Mouse (Mus musculus): ENCODE measurements around the gene Fus. TPM values are rescaled to one million over a fixed set of nuclear protein-coding genes. Genes with fewer than 3 reads are reported as not detected.

Gene Fus
- polyA plus RNA-seq, 1 experiment, result 239 TPM

GRCm38 (mm10) chr7:127993341-127993977 is 26.2 kb downstream of the Fus start, which contains the start of gene Pycard:
TSS of gene Pycard (minus strand) at chr7:127993867.
- WGBS, result under 1% methylated on average over 18 of the region's 18 CpGs
- DNase-seq (ENCODE audit: low read depth in 1 of 2, low spot score in 2 of 2), result peak; percentile 68 to 70
- no peak for TF ChIP-seq CTCF (IDR thresholded peaks at IDR 0.05; ENCODE audit: extremely low read depth, insufficient read depth, insufficient read length, insufficient replicate concordance)
- no peak for TF ChIP-seq POLR2A (IDR thresholded peaks at IDR 0.05; ENCODE audit: low read depth, low read length)

GRCm38 (mm10) chr7:127999436-127999835 is 32.2 kb downstream of the Fus start:
- 63% methylated on average over 1 of the region's 1 CpGs for WGBS
- H3K4me1 ChIP-seq (ENCODE audit: control insufficient read depth, insufficient read depth, insufficient read length), result no peaks in the 10 kb centered on the region; the same call in 1 of the 2 replicates
- no peak for TF ChIP-seq POLR2A (IDR thresholded peaks at IDR 0.05; ENCODE audit: low read depth, low read length)
- no peaks in the 10 kb centered on the region for H3K36me3 ChIP-seq (ENCODE audit: control insufficient read depth, insufficient read depth, low read length)
- H3K27me3 ChIP-seq (ENCODE audit: control insufficient read depth, insufficient read depth, low read length), result no peaks in the 10 kb centered on the region
- no peak for DNase-seq (ENCODE audit: low read depth in 1 of 2, low spot score in 2 of 2)
- no peak overlapping the region for H3K4me3 ChIP-seq (ENCODE audit: extremely low read depth, insufficient read depth, insufficient read length)
- no peak overlapping the region for H3K27ac ChIP-seq (ENCODE audit: insufficient read depth, low read length)

More at GRCm38 (mm10) chr7:127993341-127993977, 26.2 kb downstream of the Fus start, which contains the start of gene Pycard:
- no peaks in the 10 kb centered on the region for H3K27me3 ChIP-seq (ENCODE audit: control insufficient read depth, insufficient read depth, low read length)
- peaks cover 5% of the 10 kb centered on the region; the same call in 1 of the 2 replicates for H3K4me1 ChIP-seq (ENCODE audit: control insufficient read depth, insufficient read depth, insufficient read length)
- H3K4me3 ChIP-seq (ENCODE audit: extremely low read depth, insufficient read depth, insufficient read length), result peak within 1 kb of the TSS; percentile 74
- H3K36me3 ChIP-seq (ENCODE audit: control insufficient read depth, insufficient read depth, low read length), result peaks cover 8% of the 10 kb centered on the region
- peak within 1 kb of the TSS; percentile 80 for H3K27ac ChIP-seq (ENCODE audit: insufficient read depth, low read length)

- TF ChIP-seq CTCF (IDR thresholded peaks at IDR 0.05; ENCODE audit: extremely low read depth, insufficient read depth, insufficient read length, insufficient replicate concordance), result no peak
- no peak for TF ChIP-seq POLR2A (IDR thresholded peaks at IDR 0.05; ENCODE audit: low read depth, low read length)
- DNase-seq (ENCODE audit: low read depth in 1 of 2, low spot score in 2 of 2), result no peak
- Histone ChIP-seq H3K4me1 (ENCODE audit: control insufficient read depth, insufficient read depth, insufficient read length) (no peaks in the 10 kb centered on the region; the same call in 1 of the 2 replicates), H3K4me3 (ENCODE audit: extremely low read depth, insufficient read depth, insufficient read length) (no peak overlapping the region), H3K27me3 (ENCODE audit: control insufficient read depth, insufficient read depth, low read length) (no peaks in the 10 kb centered on the region), H3K36me3 (ENCODE audit: control insufficient read depth, insufficient read depth, low read length) (no peaks in the 10 kb centered on the region), H3K27ac (ENCODE audit: insufficient read depth, low read length) (no peak overlapping the region)
- WGBS, result 47% methylated on average over 1 of the region's 1 CpGs
Observed at GRCm38 (mm10) chr7:128000068-128000950, 33.1 kb downstream of the Fus start.

- 88% methylated on average over 6 of the region's 6 CpGs for WGBS
- TF ChIP-seq POLR2A (IDR thresholded peaks at IDR 0.05; ENCODE audit: low read depth, low read length) (no peak), CTCF (IDR thresholded peaks at IDR 0.05; ENCODE audit: extremely low read depth, insufficient read depth, insufficient read length, insufficient replicate concordance) (no peak)
- H3K27me3 ChIP-seq (ENCODE audit: control insufficient read depth, insufficient read depth, low read length), result no peaks in the 10 kb centered on the region
- no peak overlapping the region for H3K4me3 ChIP-seq (ENCODE audit: extremely low read depth, insufficient read depth, insufficient read length)
- H3K4me1 ChIP-seq (ENCODE audit: control insufficient read depth, insufficient read depth, insufficient read length), result no peaks in the 10 kb centered on the region; the same call in 1 of the 2 replicates
- no peak for DNase-seq (ENCODE audit: low read depth in 1 of 2, low spot score in 2 of 2)
- H3K27ac ChIP-seq (ENCODE audit: insufficient read depth, low read length), result no peak overlapping the region
- H3K36me3 ChIP-seq (ENCODE audit: control insufficient read depth, insufficient read depth, low read length), result no peaks in the 10 kb centered on the region
Observed at GRCm38 (mm10) chr7:128003098-128003497, 35.8 kb downstream of the Fus start.

- Histone ChIP-seq H3K4me1 (ENCODE audit: control insufficient read depth, insufficient read depth, insufficient read length) (no peaks in the 10 kb centered on the region; the same call in 1 of the 2 replicates), H3K4me3 (ENCODE audit: extremely low read depth, insufficient read depth, insufficient read length) (no peak within 1 kb of the TSS), H3K27me3 (ENCODE audit: control insufficient read depth, insufficient read depth, low read length) (no peaks in the 10 kb centered on the region), H3K27ac (ENCODE audit: insufficient read depth, low read length) (no peak within 1 kb of the TSS), H3K36me3 (ENCODE audit: control insufficient read depth, insufficient read depth, low read length) (no peaks in the 10 kb centered on the region)
- TF ChIP-seq POLR2A (IDR thresholded peaks at IDR 0.05; ENCODE audit: low read depth, low read length), result no peak
- no peak for TF ChIP-seq CTCF (IDR thresholded peaks at IDR 0.05; ENCODE audit: extremely low read depth, insufficient read depth, insufficient read length, insufficient replicate concordance)
- no peak for DNase-seq (ENCODE audit: low read depth in 1 of 2, low spot score in 2 of 2)
- 88% methylated on average over 2 of the region's 2 CpGs for WGBS
Observed at GRCm38 (mm10) chr7:128003688-128004087, 36.4 kb downstream of the Fus start, which contains the start of gene Trim72. TSS of gene Trim72 (plus strand) at chr7:128003949.

GRCm38 (mm10) chr7:128004150-128004486 is 36.9 kb downstream of the Fus start:
- Histone ChIP-seq H3K4me1 (ENCODE audit: control insufficient read depth, insufficient read depth, insufficient read length) (no peaks in the 10 kb centered on the region; the same call in 1 of the 2 replicates), H3K4me3 (ENCODE audit: extremely low read depth, insufficient read depth, insufficient read length) (no peak overlapping the region), H3K27ac (ENCODE audit: insufficient read depth, low read length) (no peak overlapping the region), H3K27me3 (ENCODE audit: control insufficient read depth, insufficient read depth, low read length) (no peaks in the 10 kb centered on the region), H3K36me3 (ENCODE audit: control insufficient read depth, insufficient read depth, low read length) (no peaks in the 10 kb centered on the region)
- no peak for DNase-seq (ENCODE audit: low read depth in 1 of 2, low spot score in 2 of 2)
- WGBS, result 47% methylated on average over 5 of the region's 5 CpGs
- TF ChIP-seq CTCF (IDR thresholded peaks at IDR 0.05; ENCODE audit: extremely low read depth, insufficient read depth, insufficient read length, insufficient replicate concordance), result no peak
- TF ChIP-seq POLR2A (IDR thresholded peaks at IDR 0.05; ENCODE audit: low read depth, low read length), result no peak

Measured in spleen, adult 2 months (tissue).